In the genomic region with DNA sequence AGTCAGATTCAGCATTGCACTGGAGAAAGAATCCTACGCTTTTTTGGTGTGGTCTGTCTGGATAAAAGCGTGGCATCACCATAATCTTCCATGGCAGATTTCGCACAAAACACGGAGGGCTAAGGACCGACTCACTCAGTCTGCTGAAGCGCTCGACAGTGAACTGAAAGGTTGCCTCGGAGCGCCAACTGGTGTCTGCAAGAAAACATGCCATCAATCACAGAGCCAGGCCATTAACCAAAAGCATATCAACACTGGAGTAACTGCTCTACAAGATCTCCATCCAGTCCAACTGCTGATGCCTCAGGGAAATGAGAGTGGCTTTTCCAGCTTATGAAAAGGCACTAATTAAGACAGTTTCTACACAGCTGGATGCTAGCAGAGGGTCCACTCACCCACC, we compare ENCODE assay signal across 27 mouse cellular contexts. TPM values are rescaled to one million over a fixed set of nuclear protein-coding genes. Genes with fewer than 3 reads are reported as not detected.
A peak's percentile ranks its signal among the peaks of the same experiment; 100 is the strongest.
DNase-seq lines count a peak whose midpoint lies in the region; ATAC-seq and TF ChIP-seq lines count a peak whose summit lies in the region.
"Had no signal": no experiment of that assay in that cellular context is flagged by ENCODE, and none has a peak within 500 bp of the region (broad histone marks: within the 10 kb centered on the region; RNA-seq: fewer than 3 reads in every experiment).

No protein-coding gene starts in this region.

- no peak overlapping the region for H3K9ac ChIP-seq in neural tube, embryonic 11.5 days (ENCODE audit: low read length)
- H3K9ac ChIP-seq: embryonic facial prominence, embryonic 15.5 days; heart, embryonic 15.5 days; lung, embryonic 14.5 days had no signal

- intact Hi-C loops in gastrocnemius, adult 2 months (cut with DNase I), result no loop called here

- no peaks in the 10 kb centered on the region for H3K9me3 ChIP-seq in neural tube, embryonic 11.5 days (ENCODE audit: control insufficient read depth, low read length)
- H3K9me3 ChIP-seq: embryonic facial prominence, embryonic 15.5 days; heart, embryonic 15.5 days had no signal

- no peak for ATAC-seq in neural tube, embryonic 11.5 days (ENCODE audit: insufficient read depth, low FRiP score, low TSS enrichment)
- ATAC-seq: forebrain, embryonic 16.5 days; Patski had no signal

- TF ChIP-seq CTCF in gastrocnemius, adult 2 months (IDR thresholded peaks at IDR 0.05), result peak; percentile 18; the same call in 1 of the 2 replicates
- peak; percentile 52 for TF ChIP-seq CTCF in layer of hippocampus, adult 2 months (conservative IDR thresholded peaks at IDR 0.05)

- H3K4me3 ChIP-seq in gastrocnemius, adult 2 months, result no peak overlapping the region
- no peak overlapping the region for H3K4me3 ChIP-seq in layer of hippocampus, adult 2 months
- no peak overlapping the region for H3K4me3 ChIP-seq in neural tube, embryonic 11.5 days (ENCODE audit: low read depth, low read length)
- H3K4me3 ChIP-seq: embryonic facial prominence, embryonic 15.5 days; heart, adult 2 months; heart, embryonic 15.5 days; left cerebral cortex, adult 2 months had no signal

- H3K27ac ChIP-seq in gastrocnemius, adult 2 months, result peak overlapping the region; percentile 43
- H3K27ac ChIP-seq in layer of hippocampus, adult 2 months, result peak overlapping the region; percentile 28; the same call in 1 of the 2 replicates
- no peak overlapping the region for H3K27ac ChIP-seq in neural tube, embryonic 11.5 days (ENCODE audit: low read depth, low read length)
- H3K27ac ChIP-seq: embryonic facial prominence, embryonic 15.5 days; heart, adult 2 months; heart, embryonic 15.5 days; left cerebral cortex, adult 2 months had no signal

- DNase-seq in gastrocnemius, adult 2 months, result peak; percentile 55
- DNase-seq in gastrocnemius, postnatal 4 days (ENCODE audit: low spot score in 2 of 2), result no peak
- peak in 1 of 2 experiments; percentile 29 for DNase-seq in layer of hippocampus, adult 2 months (ENCODE audit: low spot score in 2 of 2)
- DNase-seq in layer of hippocampus, postnatal 10 days (ENCODE audit: low spot score in 2 of 2), result no peak
- DNase-seq in neural tube, embryonic 11.5 days (ENCODE audit: low spot score), result peak; percentile 33
- no peak for DNase-seq in neural tube, embryonic 10.5 days (ENCODE audit: extremely low spot score, low spot score)
- peak; percentile 44 for DNase-seq in skeletal muscle tissue, adult 2 months (ENCODE audit: low read depth, low spot score)
- no peak for DNase-seq in embryo, embryonic 10 days (ENCODE audit: low spot score)
- DNase-seq: adrenal gland, adult 8-10 months; heart, adult 2 months; heart, postnatal 4 days; kidney, adult 8-10 months; kidney, postnatal 36 days; left cerebral cortex, postnatal 4 days; lung, embryonic 14.5 days; lung, postnatal 4 days; right cerebral cortex, postnatal 25 days; thymus, adult 2 months had no signal

- H3K4me1 ChIP-seq in neural tube, embryonic 11.5 days (ENCODE audit: control insufficient read depth, insufficient read depth, low read length), result no peaks in the 10 kb centered on the region

- peaks cover 20% of the 10 kb centered on the region for H3K36me3 ChIP-seq in neural tube, embryonic 11.5 days (ENCODE audit: control insufficient read depth, insufficient read depth, low read length)

- WGBS in neural tube, embryonic 11.5 days, result 69% methylated on average over 9 of the region's 9 CpGs

- H3K27me3 ChIP-seq in neural tube, embryonic 11.5 days (ENCODE audit: control insufficient read depth, insufficient read depth, low read length), result no peaks in the 10 kb centered on the region
- H3K27me3 ChIP-seq: embryonic facial prominence, embryonic 15.5 days; heart, embryonic 15.5 days; Patski had no signal

- no peak overlapping the region for H3K4me2 ChIP-seq in neural tube, embryonic 11.5 days (ENCODE audit: low read depth)
- H3K4me2 ChIP-seq: embryonic facial prominence, embryonic 15.5 days; heart, embryonic 15.5 days; lung, embryonic 14.5 days had no signal

RNA-seq across cellular contexts. Expression of a gene that starts 31.4 kb away (rescaled TPM):
- total RNA-seq in gastrocnemius, adult 2 months (2021), result not detected
- under 1 TPM in 1 of 2 experiments, not detected in 1; 0.49 TPM for total RNA-seq in gastrocnemius, postnatal 4 days (2021)
- total RNA-seq in layer of hippocampus, adult 2 months (2021), result not detected
- not detected for total RNA-seq in layer of hippocampus, postnatal 10 days (2021)
- not detected in 2 replicates for polyA plus RNA-seq in neural tube, embryonic 11.5 days (2014; fragmentation: Nextera tagmentation; extraction: Ambion mirVana)
- total RNA-seq: adrenal gland, adult 8-10 months; heart, adult 2 months; heart, postnatal 4 days; left cerebral cortex, adult 2 months; left cerebral cortex, postnatal 4 days; liver, adult 2 months had no signal
- polyA plus RNA-seq: embryonic facial prominence, embryonic 15.5 days; forebrain, embryonic 16.5 days; heart, embryonic 15.5 days; intestine, embryonic 14.5 days; lung, embryonic 14.5 days; Patski; stomach, embryonic 16.5 days; urinary bladder, adult 2 months had no signal

RNA-seq across cellular contexts. Expression of a gene that starts 40.0 kb away (rescaled TPM):
- total RNA-seq in gastrocnemius, adult 2 months (2021), result 1 to 10 TPM; 5.8 to 8.7 TPM
- total RNA-seq in gastrocnemius, postnatal 4 days (2021), result 10 to 100 TPM; 44.8 to 49.2 TPM
- 10 to 100 TPM; 22.1 to 22.4 TPM for total RNA-seq in layer of hippocampus, adult 2 months (2021)
- total RNA-seq in layer of hippocampus, postnatal 10 days (2021), result 10 to 100 TPM; 21.8 to 22.1 TPM
- polyA plus RNA-seq in neural tube, embryonic 11.5 days (2014; fragmentation: Nextera tagmentation; extraction: Ambion mirVana), result 72.8 and 78.4 TPM in 2 replicates

Comparison
In these comparisons a context has a peak if more than half of its experiments do, and no peak if none do; other contexts are left out.
1. DNase-seq: peak in gastrocnemius, adult 2 months (single experiment), neural tube, embryonic 11.5 days (single experiment) and skeletal muscle tissue, adult 2 months (single experiment); none in gastrocnemius, postnatal 4 days (0 of 2), layer of hippocampus, postnatal 10 days (0 of 2), neural tube, embryonic 10.5 days (single experiment) and embryo, embryonic 10 days (single experiment).